Mouse (Mus musculus) liver, adult 2 months (tissue): ENCODE results near the gene Flna.

ENCODE experiments used
- CTCF ChIP-seq: fragments of 200-500 bp; IDR thresholded peaks from 2 replicates; pipeline ENCODE4 v1.5.1; 2011; ENCODE audit warnings: low read depth, low read length, control low read depth
- POLR2A ChIP-seq: fragments of 200-500 bp; IDR thresholded peaks from 2 replicates; pipeline ENCODE4 v1.6.1; 2011; ENCODE audit warnings: low read length, control low read depth; ENCODE audit not compliant: insufficient read depth; ENCODE audit errors: extremely low read depth

GRCm38 (mm10) chrX:74254888-74255565 lies 5.4 kb upstream of the Flna start:
- TF ChIP-seq CTCF (no peak), POLR2A (no peak)
